Mouse (Mus musculus) fibroblast of lung, adult 2 months (primary cell): ENCODE data around the gene Usp44.
"Not testable (repeated sequence)": the region's sequence is repeated elsewhere in the genome, so short reads cannot be mapped to it uniquely, and the experiment has no call there.

Experiments
- DNase-seq: peaks from one replicate; pipeline ENCODE4 v3.0.0-alpha.2; 2011; ENCODE audit warnings: low read depth

Gene Usp44

DNA sequence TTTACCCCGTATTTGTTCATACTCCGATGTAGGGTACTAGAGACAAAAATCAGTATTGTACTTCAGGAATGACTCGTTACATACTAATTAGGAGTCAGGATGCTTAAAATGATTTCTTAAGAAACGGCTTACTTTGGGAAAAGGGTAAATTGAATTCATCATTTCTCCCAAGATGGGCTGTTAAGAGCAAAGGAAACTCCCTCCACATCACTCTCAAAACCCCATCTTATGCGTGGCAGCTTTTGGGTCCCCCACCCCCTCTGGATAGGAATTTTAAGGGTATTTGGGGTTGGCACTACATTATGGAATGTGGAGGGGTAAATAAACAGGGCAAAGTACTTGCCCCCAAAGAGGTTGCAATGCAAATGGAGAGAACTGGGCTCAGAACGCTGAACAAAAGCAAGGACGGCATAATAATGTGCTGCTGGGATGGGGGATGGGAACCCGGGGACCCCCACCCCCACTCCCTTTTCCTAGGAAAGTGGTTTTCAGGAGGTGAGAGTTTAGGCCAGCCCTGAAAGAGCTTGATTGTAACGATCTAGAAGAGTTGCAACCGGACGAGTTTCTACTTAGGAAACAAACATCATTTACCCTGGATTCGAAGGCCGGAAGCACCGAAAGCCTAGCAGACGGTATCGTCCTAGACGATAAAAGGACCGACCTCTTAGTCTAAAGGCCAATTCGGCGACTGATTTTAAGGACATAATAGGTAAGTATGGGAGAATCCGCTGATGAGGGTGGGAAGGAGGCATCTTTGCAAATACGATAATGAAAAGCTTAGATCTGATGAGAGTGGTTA, at the start of gene Usp44:
TSS of gene Usp44 (plus strand) at position 625 of the 799 bp plus-strand sequence.
- no peak for DNase-seq

DNA sequence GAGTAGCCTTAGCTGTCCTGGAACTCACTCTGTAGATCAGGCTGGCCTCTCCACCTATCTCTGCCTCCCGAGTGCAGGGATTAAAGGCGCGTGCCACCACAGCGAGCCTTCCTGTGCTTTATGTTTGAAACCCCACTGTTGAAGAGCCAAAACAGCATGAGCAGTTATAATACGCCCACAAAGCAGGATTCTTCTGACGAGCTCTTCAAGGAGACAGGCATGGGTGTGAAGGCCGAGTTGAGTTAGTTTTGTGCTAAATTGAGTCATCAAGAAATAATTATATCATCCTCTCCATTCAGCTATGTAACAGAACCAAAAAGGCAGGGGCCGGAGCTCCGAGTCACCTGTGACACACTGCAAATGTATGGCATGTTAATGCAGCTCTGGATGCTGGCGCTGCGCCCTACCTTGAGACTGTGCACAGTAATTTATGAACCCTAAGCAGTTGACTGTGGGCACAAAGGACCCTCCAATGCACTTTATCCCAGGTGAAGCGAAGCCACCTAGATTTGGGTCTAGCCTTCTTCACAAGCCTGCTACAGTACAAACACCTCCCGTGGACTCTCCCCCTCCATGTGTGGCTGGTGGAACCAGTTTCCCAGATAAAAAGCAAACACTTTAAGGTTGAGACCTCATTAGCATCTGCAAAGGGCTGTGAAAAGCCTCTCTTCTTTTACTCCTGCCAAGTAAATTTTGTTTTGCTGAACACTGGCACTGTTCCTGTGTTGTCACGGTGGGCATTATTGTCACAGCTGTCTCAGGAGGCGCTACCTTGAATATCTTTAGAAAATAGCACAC, 47.9 kb upstream of the Usp44 start:
- DNase-seq: no peak

DNA sequence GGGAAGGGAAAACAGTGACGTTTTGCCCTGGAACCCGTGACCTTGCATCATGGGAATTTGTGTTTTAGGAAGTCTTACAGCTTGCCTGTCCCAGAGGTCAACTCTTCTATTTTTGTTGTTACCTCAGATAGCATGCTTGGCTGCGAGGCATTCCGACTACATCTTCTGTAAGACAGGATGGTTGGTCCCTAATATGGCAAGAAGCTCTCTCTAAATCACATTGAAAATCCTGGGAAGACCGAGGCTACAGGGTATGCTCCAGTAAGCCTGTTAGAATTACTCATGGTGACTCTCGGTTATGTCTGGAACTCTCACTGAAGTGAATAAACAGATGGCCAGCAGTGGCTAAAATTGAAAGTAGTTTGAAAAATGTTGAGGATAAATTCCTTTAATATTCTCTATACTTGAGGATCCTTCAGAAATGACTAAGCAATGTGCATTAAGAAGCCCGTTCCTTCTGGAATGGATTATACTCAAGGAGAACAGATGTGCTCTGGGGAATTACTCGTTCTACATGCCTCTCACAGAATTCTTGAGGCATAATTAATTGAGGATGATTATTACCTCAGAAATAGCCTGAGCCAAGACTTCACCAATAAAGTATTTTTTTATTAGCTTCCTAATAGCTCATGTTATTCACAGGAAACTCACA, 31.5 kb upstream of the Usp44 start:
- DNase-seq: no peak

DNA sequence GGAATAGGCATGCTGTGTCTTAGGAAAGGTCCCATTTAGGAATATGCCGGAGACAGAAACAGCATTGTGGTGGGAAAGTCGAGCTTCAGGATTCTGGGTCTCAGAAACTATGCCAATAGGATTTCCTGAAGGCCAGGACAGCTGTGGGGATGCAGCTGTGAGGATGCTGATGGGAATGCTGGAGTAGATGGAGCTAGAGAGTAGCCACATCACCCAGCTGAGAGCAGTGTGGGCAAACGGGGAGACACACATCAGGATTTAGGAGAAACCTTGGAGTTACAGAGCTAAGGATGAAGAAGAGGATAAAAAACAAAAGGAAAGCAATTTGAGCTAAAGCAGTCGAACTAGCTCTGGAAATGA, 31.0 kb upstream of the Usp44 start:
- no peak for DNase-seq

DNA sequence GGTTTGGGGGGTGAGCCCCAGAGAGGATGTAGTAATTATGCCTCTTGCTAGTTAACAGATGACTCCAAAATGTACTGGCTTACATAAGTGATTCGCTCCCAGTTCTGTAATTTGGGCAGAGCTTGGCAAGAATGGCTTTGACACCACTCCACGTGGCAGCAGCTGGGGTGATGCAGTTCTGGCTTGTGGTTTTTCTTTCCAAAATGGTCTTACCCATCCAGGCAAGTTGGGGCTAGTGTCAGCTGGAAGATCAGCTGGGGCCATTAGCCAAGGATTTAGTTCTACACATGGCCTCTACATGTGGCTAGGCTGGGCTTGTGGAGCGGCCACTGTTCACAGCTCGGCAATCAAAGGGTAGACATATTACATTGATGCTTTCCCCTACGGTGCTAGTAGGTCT, 30.5 kb upstream of the Usp44 start:
- DNase-seq: no peak

DNA sequence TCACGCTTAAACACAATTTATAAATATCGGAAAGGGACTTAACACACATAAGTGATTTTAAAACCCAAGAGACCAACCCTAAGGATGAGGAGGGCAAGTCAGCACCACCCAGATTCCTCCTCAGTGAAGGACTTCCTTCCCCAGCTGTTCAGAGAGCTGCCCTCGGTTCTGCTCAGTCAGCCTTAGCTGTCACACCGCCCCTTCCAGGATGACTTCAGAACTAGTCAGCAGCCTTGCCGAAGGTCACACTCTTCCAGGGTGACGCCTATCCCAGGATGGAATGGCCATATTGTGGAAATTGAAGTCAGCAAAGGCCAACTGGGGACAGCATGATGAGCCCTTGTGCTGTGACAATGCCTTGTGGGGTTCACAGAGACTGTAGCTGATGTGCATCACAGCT, 28.2 kb upstream of the Usp44 start:
- no peak for DNase-seq

DNA sequence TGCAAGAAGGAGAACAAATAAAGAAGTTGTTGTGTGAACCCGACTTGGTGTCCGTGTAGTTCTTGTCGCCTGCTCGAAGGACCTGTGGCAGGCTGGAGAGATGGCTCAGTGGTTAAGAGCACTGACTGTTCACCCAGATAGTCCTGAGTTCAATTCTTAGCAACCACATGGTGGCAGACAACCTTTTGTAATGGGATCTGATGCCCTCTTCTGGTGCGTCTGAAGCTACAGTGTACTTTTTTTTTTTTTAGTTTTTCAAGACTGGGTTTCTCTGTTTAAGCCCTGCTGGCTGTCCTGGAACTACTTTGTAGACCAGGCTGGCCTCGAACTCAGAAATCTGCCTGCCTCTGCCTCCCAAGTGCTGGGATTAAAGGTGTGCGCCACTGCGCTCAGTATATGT, 21.9 kb upstream of the Usp44 start:
- DNase-seq: not testable (repeated sequence)

DNA sequence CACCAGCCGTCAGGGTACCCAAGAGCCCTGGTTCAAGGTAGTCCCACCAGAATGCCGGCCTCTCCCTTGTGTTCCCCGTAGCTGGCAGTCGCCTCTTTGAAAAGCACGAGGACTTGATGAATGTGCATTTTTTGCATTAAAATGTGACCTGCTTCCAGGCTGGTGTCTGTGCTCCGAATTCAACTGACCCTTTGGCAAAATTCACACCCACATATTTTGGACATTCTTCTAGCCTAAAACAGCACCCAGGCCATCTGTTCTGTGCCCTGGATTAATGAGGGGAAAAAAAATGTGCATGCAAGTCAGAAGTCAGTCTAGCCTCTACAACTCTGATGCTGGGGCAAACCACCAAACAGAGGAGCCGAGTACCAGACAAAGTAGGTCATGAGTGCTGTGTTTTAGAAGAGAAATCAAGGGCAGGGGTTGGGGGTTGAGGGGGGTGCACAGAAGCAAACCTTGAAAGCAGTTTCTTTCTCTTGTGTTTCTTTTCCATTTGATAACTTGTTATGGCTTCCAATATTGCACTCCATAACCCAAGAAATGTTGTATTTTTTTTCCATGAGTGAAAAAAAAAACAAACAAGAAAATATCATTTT, 20.7 kb upstream of the Usp44 start:
- no peak for DNase-seq

GRCm38 (mm10) chr10:93812098-93812497, 19.3 kb upstream of the Usp44 start:
- DNase-seq: no peak

- DNase-seq: no peak
Measured at GRCm38 (mm10) chr10:93812774-93813415, 18.5 kb upstream of the Usp44 start.

DNA sequence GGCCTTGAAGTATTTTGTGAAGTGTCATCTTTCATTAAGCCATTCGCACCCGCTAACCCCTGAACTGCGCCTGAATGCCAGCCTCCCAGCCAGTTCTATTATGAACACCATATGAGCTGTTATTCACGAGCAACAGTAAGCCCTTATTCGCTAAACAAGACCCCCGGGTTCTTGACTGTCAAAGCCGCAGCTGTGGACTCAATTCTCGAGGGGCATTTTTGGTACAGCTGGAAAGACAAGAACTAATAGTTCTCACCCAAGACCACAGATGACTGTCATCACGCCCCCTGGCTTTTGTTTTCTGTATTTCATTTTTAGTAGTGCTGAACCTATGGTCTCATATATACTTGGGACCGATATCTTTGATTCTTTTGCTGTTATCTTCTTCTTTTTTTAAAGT, 17.6 kb upstream of the Usp44 start:
- no peak for DNase-seq

DNA sequence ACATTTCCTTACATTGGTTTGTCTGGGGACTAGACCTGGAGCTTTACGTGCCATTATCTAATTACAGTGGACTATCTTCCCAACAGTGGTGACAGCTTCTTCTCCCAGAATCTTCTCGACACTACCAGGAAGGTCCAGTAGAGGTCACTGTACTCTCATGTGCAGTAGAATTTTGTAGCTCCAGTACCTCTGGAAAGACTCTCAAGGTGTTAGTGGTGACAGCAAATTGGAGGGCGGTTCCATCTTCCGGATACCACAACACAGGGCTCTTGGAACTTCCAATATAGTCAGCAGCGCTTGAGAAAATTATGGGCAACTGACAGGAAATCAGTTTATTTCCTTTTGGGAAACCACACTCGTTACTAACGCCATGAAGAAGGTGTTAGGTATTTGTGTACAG, 12.7 kb upstream of the Usp44 start:
- no peak for DNase-seq

DNA sequence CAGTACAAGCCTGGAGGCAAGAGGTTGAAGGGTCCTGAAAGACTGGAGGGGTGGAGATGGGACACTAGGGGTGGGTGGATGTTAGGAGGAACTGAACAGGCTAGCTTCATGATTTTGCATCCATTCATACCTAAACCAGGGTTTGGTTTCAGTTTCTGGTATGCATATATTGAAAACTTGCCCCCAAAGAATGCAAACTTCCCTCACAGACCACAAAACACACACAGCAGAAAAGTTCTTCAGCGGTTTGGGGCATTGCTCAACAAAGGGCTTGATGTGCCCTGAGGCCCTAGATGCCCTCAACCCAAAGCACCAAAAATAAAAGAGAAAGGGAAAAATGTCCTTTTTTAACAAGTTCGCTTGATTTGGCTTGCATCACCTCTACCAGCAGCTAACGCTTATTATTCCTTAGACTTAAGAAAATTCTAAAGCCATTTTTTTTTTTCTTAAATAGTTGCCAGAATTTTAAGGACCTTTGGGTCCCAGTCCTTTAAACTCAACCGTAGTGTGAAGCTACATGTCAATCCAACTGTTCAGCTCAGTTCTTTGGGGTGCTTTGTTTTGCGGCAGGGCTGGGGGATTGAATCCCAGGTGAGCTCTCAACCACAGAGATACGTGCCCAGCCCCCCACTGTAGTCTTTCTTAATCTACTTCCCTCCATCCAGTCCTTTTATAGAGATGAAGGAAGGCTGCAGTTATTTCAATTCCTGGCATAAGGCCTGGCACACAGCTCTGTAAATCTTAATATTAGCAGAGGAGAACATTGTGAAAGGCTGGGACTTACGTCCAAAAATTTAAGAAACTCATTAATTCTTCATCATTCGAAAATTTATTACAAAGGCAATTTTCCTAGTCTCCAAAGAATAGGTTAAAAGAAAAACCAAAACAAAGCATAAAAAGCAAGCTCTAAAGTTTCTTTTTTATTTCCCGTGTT, 1.2 kb upstream of the Usp44 start:
- DNase-seq: no peak

DNA sequence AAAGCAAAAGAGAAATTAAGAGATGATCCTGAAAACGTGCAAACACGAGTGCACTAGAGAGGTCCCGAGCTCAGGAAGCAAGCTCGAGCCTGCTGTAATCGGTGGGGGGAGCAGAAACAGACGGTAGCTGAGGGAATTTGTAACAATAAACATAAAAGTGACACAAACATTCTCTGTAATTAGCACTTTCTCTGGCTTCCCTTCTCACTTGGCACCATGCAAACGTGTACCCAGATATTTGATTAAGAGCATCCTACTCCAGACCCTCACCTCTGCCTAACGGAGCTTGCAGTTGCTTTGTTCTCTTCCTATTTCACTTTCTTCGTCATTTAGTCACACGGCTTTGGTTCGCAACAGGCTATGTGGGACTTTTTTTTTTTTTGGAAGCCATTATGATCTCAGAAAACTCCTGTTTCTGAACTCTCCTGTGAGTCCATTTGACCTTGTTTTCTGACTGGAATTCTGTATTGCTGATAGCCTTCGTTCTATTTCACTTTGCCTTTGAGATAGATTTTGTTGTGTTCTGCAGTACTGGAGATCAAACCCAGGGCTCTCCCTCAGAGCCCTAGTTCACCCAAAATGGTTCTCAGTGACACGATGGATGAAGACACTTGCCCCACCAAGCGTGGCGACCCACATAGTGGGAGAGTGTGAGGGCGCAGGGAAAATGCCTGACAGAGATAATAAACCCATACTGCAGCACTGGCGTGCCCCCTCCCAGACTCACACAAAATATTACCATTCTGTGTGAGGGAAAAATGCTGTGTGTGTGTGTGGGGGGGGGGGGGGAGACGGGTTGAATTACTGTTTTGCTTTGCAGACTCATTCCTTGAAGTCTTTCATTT, 597 bp downstream of the Usp44 start:
- DNase-seq: no peak

DNA sequence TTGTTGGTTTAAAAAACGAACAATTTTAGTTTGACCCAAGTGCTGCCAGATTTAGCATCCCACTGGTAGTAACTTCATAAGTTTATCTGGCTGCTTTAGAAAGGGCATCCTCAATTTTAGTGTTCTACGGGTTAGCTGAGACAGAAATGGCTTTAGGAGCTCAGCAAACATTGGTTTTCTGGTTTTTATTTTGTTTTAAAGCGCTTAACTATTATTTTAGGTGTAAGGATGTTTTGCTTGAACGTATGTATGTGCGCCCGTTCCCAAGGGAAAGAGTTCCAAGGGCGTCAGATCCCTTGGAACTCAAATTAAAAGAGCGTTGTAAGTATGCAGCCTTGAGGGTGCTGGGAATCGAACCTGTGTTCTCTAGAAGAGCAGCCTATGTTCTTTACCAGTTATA, 1.5 kb downstream of the Usp44 start:
- no peak for DNase-seq

DNA sequence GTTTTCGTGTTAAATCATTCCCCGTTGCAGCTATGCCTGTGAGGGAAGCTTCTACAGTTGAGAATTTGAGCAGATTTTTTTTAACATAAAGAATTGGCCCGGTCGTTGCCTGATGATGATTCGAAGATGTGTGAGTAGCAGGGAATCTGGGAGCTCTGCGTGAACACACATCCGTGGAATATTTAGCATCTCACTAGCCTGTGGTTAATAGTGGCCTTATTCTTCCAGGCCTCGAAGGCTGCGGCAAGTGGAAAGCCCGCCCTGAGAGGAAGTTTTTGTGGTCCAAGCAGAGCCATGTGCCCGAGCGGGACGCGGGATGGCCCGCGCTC, 2.0 kb downstream of the Usp44 start:
- no peak for DNase-seq

DNA sequence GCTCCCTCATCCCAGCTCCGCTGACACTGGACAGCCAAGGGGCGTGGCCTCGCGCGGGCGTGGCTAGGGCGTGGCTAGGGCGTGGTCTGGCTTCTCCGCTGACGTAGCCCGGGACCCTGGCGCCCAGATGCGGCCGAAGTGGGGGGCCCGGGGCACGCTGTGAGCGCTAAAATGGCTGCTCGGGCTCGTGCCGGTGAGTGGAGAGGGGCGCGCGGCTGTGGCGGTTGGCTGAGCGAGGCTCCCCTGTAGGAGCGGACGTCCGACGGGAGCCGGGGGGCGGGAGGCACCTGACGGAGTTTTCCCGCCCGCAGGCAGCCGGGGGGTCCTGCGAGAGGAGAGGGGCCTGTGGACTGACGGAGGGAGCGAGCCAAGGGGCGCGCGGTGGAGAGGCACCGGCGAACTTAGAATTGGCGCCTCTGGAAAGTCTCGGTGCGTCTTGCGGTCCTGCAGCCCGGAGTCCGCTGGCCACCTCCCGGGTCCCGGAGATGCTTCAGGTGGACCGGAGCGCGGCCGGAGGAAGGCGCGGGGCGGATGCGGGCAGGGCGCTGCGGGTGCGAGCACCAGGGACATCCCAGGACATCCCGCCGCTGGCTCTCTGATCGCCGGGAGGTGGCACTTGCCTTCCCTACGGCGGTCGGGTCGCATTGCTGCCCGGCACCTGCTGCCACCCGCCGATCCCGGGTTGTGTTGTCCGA, 2.5 kb downstream of the Usp44 start:
- no peak for DNase-seq

GRCm38 (mm10) chr10:93834394-93834745, 3.0 kb downstream of the Usp44 start:
- DNase-seq: no peak

DNA sequence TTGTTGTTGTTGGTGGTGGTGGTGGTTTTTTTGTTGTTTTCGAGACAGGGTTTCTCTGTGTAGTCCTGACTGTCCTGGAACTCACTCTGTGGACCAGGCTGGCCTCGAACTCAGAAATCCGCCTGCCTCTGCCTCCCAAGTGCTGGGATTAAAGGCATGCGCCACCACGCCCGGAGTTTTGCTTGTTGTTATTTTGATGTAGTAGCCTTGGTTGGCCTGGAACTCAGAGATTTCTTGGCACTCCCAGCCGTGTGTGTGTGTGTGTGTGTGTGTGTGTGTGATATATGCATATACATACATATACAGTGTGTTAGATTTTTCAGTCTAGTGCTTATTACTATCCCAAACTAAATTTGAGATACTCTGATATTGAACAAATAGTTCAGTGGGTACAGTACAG, 3.8 kb downstream of the Usp44 start:
- not testable (repeated sequence) for DNase-seq

GRCm38 (mm10) chr10:93846706-93847105, 15.4 kb downstream of the Usp44 start:
- DNase-seq: no peak
